Mouse (Mus musculus): ENCODE measurements around the gene Tmem181a.
"Not testable (repeated sequence)": the region's sequence is repeated elsewhere in the genome, so short reads cannot be mapped to it uniquely, and the experiment has no call there.

- TF ChIP-seq CTCF, POLR2A (IDR thresholded peaks at IDR 0.05; ENCODE audit: insufficient read depth, low read depth, low read length): not testable (repeated sequence)
Observed at GRCm38 (mm10) chr17:6314493-6314892, 57.8 kb downstream of the Tmem181a start.

Data from olfactory bulb, adult 2 months (tissue).